Mouse (Mus musculus) Patski (cell line): ENCODE data around the gene Treml4. TPM values are rescaled to one million over a fixed set of nuclear protein-coding genes. Genes with fewer than 3 reads are reported as not detected.

Experiments
- ATAC-seq: fragments of 100-300 bp; one replicate; pipeline ENCODE4 v1.8.0; 2021
- CTCF ChIA-PET: fragments of 350-600 bp; sonication (Branson Sonifier 250); formaldehyde crosslinking; loops from one replicate; lab custom pipeline; 2022; ENCODE audit warnings: inconsistent platforms; lab: Charles Lee
- POLR2A ChIA-PET: fragments of 350-600 bp; sonication (Branson Sonifier 250); formaldehyde crosslinking; loops from one replicate; lab custom pipeline; 2022; ENCODE audit warnings: antibody characterized with exemption, inconsistent platforms; lab: Charles Lee
- DNase-seq: peaks from one replicate; pipeline ENCODE4 v3.0.0-alpha.2; 2011; ENCODE audit warnings: low read depth, low spot score
- H3K27me3 ChIP-seq: fragments of 371-371 bp; one replicate; pipeline ENCODE4 v1.5.1; 2021
- CTCF ChIP-seq: fragments of 100-300 bp; IDR thresholded peaks from one replicate; pipeline ENCODE4 v1.5.1; 2021
- in situ Hi-C: fragments of 300-500 bp; cut with MboI; formaldehyde crosslinking; loops from 3 replicates; pipeline ENCODE4 v1.11.1; 2018; ENCODE audit warnings: low pct_unique_long_range_greater_than_20kb, mixed read lengths
- polyA plus RNA-seq: library from polyadenylated mRNA; unstranded; gene quantifications from one replicate; pipeline ENCODE4 v1.2.3, GENCODE M21; 2021

The Treml4 gene
- polyA plus RNA-seq = not detected

DNA sequence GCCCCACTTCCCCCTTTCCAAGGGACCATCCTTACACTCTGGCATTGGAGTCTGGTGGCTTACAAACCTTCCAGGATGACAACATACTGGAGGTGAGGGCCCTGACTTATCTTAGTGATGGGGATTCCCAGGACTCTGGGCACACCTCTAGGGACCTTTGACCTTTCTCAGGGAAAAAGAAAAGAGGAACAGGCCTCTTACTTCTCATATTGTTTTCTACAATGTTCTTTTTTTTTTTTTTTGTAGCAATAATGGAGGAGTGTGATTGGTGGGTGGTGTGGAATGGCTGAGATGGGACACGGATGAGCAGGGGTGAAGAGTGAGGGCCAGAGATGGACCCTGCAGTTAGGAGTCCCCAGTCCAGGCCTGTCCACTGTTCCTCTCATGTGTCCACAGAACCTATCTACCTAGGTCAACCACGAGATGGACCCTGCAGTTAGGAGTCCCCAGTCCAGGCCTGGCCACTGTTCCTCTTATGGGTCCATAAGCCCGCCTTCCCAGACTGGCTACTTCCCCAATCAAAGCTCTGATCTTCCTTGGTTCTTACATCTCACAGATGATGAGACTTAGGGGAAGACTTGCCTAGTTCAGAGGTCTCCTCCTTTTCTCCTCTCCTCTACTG is at the start of gene Treml4:
Gene Treml4, plus strand, starts transcription at position 555 of the 622 bp plus-strand sequence.
- in situ Hi-C loops = no loop called here
- H3K27me3 ChIP-seq = peaks cover 6% of the 10 kb centered on the region
- CTCF ChIA-PET = interaction anchor here (1.3 to 1.4 kb wide), 2 partner anchors 11 to 73 kb away, joined by 3 to 4 read pairs; no protein-coding TSS in a partner anchor
- TF ChIP-seq CTCF = no peak
- no peak for DNase-seq
- ATAC-seq = no peak
- POLR2A ChIA-PET = interaction anchor here (0.7 kb wide), 1 partner anchor 1705 kb away, joined by 3 read pairs; no protein-coding TSS in a partner anchor

DNA sequence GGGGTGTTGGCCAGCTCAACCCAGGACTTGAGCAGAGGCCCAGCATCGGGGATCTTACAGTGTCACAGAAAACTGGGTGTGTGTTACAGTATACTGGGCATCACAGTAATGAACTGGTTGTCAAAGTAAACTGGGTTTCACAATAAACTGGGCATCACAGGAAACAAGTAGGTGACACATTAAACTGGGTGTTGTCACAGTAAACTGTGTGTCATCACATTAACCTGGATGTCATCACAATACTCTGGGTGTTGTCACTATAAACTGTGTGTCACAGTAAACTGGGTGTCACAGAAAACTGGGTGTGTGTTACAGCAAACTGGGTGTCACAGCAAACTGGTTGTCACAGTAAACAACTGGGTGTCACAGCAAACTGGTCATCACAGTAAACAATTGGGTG is 48.7 kb upstream of the Treml4 start:
- POLR2A ChIA-PET = no interaction called here
- TF ChIP-seq CTCF = no peak
- in situ Hi-C loops = no loop called here
- ATAC-seq = no peak
- CTCF ChIA-PET = no interaction called here
- no peak for DNase-seq
- H3K27me3 ChIP-seq = no peaks in the 10 kb centered on the region

DNA sequence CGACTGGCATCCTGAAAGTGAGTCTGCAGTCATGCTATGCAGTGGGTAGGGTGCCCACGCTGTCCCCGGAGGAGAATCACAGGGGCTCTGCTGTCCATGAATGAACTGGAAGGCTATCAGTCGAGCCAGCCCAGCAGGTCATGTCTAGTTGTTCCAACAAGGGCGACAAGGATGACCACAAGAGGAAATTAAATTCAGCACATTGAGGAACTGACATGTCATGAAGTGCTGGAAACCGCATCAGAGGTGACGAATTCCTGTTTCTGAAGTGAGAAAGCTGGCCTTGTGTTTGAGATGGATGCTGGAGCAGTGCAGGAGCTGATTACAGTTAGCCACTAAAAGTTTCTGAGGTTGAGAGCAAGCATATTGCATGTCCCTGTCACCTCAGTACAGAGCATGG is 33.4 kb upstream of the Treml4 start:
- POLR2A ChIA-PET = no interaction called here
- TF ChIP-seq CTCF = no peak
- in situ Hi-C loops = no loop called here
- CTCF ChIA-PET = no interaction called here
- no peak for ATAC-seq
- no peak for DNase-seq
- H3K27me3 ChIP-seq = no peaks in the 10 kb centered on the region

DNA sequence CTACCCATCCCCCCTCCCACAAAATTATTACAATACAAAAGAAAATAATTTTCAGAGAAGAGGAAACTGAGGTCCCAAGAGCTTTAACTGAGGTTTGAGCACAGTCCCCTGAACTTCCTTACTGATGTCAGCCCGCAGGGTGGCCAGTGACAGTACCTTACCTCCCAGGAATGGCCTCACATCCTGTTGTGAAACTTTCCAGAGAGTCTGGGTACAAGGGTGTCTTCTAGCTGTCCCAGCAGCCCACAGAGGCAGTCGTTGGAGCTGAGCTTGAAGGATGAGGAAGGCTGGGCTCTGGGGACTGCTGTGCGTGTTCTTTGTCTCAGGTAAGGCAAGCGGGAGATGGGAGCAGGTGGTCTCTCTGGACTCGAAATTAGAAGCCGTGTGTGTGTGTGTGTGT is 31.6 kb upstream of the Treml4 start, which contains the start of gene Trem1:
Gene Trem1, plus strand, starts transcription at position 251 of the 400 bp plus-strand sequence.
- CTCF ChIA-PET = no interaction called here
- in situ Hi-C loops = no loop called here

DNA sequence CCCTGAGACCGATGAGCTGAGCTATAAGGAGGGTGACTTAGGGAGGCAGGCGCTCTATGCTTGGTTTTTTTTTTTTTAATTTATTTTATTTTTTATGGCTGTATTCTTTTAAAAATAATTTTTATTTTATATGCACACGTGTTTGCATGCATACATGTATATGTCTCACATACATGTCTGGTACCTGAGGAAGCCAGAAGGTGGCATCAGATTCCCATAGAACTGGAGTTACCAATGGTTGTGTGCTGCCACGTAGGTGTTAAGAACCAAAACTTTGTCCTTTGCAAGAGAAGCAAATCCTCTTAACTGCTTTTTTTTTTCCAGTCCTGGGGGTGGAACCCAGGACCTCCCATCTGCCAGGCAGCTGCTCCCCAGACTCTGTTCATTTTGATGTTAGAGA is 30.3 kb upstream of the Treml4 start:
- in situ Hi-C loops = no loop called here
- DNase-seq (no peak), ATAC-seq (no peak)
- no peak for TF ChIP-seq CTCF
- peaks cover 4% of the 10 kb centered on the region for H3K27me3 ChIP-seq
- CTCF ChIA-PET = interaction anchor here (1.2 kb wide), 1 partner anchor 103 kb away, joined by 4 read pairs; no protein-coding TSS in a partner anchor
- POLR2A ChIA-PET = no interaction called here

More for the DNA sequence above, 31.6 kb upstream of the Treml4 start, which contains the start of gene Trem1:
- TF ChIP-seq CTCF = no peak
- ATAC-seq = no peak
- POLR2A ChIA-PET = no interaction called here
- DNase-seq = no peak
- H3K27me3 ChIP-seq = no peaks in the 10 kb centered on the region

DNA sequence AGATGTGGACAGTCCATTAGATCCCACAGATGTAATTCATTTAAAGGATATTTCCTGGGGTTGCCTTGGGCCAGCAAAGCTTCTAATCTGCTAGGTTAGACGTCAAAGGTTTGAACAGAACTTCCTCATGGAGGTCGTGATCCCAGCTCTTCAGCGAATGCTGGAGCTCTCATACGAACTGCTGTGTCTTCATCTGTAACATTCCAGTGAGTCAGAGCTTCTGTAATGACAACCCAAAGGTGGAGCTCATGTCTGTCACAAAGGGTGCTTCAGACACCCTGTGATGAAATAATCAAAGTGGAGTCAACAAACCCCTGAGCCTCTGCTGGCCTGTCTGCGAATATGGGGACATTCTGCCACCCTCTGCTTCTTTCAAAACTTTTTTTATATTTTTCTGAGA is 29.5 kb upstream of the Treml4 start:
- H3K27me3 ChIP-seq = peaks cover 5% of the 10 kb centered on the region
- DNase-seq = no peak
- CTCF ChIA-PET = interaction anchor here (1.2 kb wide), 1 partner anchor 102 kb away, joined by 4 read pairs; no protein-coding TSS in a partner anchor
- ATAC-seq = peak; percentile 26
- POLR2A ChIA-PET = no interaction called here
- TF ChIP-seq CTCF = no peak
- in situ Hi-C loops = no loop called here

DNA sequence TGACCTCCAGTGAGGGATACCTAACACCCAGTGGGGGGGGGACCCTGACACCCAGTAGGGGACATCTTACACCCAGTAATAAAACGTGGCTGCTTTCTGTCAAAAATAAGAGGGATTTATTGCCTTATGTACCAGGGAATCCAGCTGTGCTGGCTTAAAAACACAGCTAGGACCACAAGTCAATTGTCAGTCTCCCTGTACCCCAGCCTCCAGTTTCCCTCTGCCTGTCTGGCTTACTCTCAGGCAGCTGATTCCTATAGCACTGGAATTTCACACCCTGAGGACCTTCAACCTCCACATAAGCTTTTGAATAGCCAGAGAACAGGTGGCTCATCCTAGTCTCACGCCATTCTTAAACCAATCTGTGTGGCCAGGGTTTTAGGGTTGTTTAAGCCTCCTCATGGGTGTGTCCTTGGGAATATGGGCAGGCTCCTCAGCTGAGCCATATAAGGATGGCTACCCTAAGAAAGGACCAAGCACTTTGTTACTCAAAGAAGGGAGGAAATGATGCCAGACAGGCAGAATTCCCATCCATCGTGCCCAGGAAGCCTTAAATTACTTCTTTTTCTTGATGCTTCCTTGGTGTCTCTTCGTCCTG is 28.2 kb upstream of the Treml4 start:
- in situ Hi-C loops = no loop called here
- DNase-seq = no peak
- ChIA-PET POLR2A (no interaction called here), CTCF (no interaction called here)
- H3K27me3 ChIP-seq = peaks cover 5% of the 10 kb centered on the region
- ATAC-seq = no peak
- no peak for TF ChIP-seq CTCF

DNA sequence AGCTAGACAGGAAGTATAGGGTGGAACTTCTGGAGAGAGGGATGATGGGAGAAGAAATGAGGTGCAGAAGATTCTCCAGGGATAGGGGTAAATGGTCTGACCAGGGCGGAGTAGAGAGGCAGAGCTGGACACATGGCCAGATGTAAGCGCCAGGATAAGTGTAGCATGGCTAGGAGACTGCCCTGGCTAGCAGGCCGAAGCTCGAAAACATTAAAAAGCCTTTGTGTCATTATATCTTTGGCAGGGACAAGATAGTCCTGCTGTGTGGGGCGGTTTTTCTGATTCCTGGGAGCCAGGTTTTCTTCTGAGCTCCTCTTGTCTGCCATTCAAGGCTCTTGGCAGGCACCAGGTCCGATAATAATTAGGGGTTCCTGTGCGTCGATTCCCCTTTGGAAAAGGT is 26.5 kb upstream of the Treml4 start:
- TF ChIP-seq CTCF = no peak
- ChIA-PET POLR2A (no interaction called here), CTCF (no interaction called here)
- peaks cover 5% of the 10 kb centered on the region for H3K27me3 ChIP-seq
- in situ Hi-C loops = no loop called here
- no peak for ATAC-seq
- DNase-seq = no peak

DNA sequence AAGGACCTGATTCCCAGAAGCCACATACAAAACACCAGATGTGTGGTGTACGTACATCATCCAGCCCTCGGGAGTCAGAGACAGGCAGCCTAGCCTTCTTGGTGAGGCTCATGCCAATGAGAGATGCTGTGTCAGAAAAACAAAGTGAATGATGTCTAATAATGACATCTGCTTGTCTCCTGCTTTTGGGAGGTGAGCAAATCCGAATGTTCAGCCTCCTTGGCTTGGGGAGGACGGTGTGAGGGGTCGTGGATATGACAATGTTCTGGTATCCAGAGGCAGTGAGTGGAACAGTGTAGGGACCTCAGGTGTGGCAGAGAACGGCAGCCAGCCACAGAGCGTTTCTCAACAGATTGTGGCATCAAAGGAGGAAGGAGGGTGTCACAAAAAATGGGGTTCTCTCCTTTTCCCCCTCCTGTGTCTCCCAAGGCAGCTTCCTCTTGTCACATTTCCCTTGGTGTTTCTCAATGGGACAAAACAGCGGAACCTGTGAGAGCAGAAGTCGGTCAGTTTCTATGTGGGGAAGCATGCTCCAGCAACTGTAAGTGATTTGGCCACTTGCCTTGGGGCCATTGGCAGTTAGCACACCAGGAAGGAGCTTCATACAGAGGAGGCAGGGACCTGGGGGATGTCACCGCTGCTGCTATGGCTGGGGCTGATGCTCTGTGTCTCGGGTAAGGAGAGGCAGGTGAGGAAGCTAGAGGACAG is 16.7 kb upstream of the Treml4 start, which contains the start of gene Trem3:
Gene Trem3, plus strand, starts transcription at position 557 of the 708 bp plus-strand sequence.
- DNase-seq = no peak
- ATAC-seq = no peak
- POLR2A ChIA-PET = no interaction called here
- no peak for TF ChIP-seq CTCF
- in situ Hi-C loops = no loop called here
- CTCF ChIA-PET = no interaction called here
- H3K27me3 ChIP-seq = no peaks in the 10 kb centered on the region

DNA sequence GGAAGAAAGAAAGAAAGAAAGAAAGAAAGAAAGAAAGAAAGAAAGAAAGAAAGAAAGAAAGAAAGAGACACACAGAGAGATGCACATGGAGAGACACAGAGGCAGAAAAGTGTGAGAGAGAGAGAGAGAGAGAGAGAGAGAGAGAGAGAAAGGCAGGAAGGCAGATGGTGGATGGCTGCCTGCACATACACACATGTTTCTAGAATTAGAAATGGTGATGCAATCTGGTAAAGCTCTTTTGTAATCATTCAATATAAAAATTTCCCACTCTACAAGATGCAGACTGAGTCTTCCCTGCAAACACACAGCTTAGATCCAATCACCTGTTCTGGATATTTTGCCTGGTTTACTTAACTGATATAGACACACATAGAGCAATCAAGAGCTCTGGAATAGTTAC is 15.1 kb upstream of the Treml4 start:
- in situ Hi-C loops = no loop called here
- H3K27me3 ChIP-seq = no peaks in the 10 kb centered on the region
- no peak for ATAC-seq
- ChIA-PET POLR2A (no interaction called here), CTCF (no interaction called here)
- TF ChIP-seq CTCF = no peak
- DNase-seq = no peak

DNA sequence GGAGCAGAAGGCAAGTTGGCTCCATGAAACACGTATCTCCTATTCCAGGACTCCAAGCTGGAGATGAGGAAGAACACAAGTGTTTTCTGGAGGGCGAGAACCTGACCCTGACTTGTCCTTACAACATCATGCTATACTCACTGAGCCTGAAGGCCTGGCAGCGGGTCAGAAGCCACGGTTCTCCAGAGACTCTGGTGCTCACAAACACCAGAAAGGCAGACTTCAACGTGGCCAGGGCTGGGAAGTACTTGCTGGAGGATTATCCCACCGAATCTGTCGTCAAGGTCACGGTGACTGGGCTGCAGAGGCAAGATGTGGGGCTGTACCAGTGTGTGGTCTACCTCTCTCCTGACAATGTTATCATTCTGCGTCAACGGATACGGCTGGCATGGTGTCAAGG is 14.6 kb upstream of the Treml4 start:
- ChIA-PET POLR2A (no interaction called here), CTCF (no interaction called here)
- H3K27me3 ChIP-seq = no peaks in the 10 kb centered on the region
- ATAC-seq (no peak), DNase-seq (no peak)
- TF ChIP-seq CTCF = no peak
- in situ Hi-C loops = no loop called here
